ENCODE assay signal across 17 mouse cellular contexts in genomic region chr16:58446281-58447259, GRCm38 (mm10). TPM values are rescaled to one million over a fixed set of nuclear protein-coding genes. Genes with fewer than 3 reads are reported as not detected.
DNase-seq lines count a peak whose midpoint lies in the region; ATAC-seq and TF ChIP-seq lines count a peak whose summit lies in the region.
"Had no signal": no experiment of that assay in that cellular context is flagged by ENCODE, and none has a peak within 500 bp of the region (broad histone marks: within the 10 kb centered on the region; RNA-seq: fewer than 3 reads in every experiment).

No protein-coding gene starts in this region.

- peak; percentile 9; the same call in 1 of the 2 replicates for TF ChIP-seq CTCF in heart, adult 2 months (IDR thresholded peaks at IDR 0.05)

- WGBS in heart, adult 2 months = 93% methylated on average over 4 of the region's 4 CpGs
- WGBS in lung, embryonic 15.5 days = 66% methylated on average over 4 of the region's 4 CpGs
- 77% methylated on average over 4 of the region's 4 CpGs for WGBS in stomach, embryonic 14.5 days

- intact Hi-C loops in heart, adult 2 months (cut with DNase I) = no loop called here

- H3K4me3 ChIP-seq in heart, adult 2 months = no peak overlapping the region
- no peak overlapping the region for H3K4me3 ChIP-seq in lung, embryonic 15.5 days
- no peak overlapping the region for H3K4me3 ChIP-seq in stomach, embryonic 14.5 days (ENCODE audit: low read depth, low read length)
- H3K4me3 ChIP-seq: midbrain, embryonic 12.5 days had no signal

- H3K4me2 ChIP-seq in lung, embryonic 15.5 days = no peak overlapping the region
- H3K4me2 ChIP-seq in stomach, embryonic 14.5 days (replicated peaks; ENCODE audit: low read depth, low read length) = no peak overlapping the region
- H3K4me2 ChIP-seq: midbrain, embryonic 12.5 days had no signal

- H3K4me1 ChIP-seq in heart, adult 2 months (ENCODE audit: control insufficient read depth, insufficient read depth, low read length) = no peaks in the 10 kb centered on the region
- H3K4me1 ChIP-seq in lung, embryonic 15.5 days = peaks cover 12% of the 10 kb centered on the region
- no peaks in the 10 kb centered on the region for H3K4me1 ChIP-seq in stomach, embryonic 14.5 days (ENCODE audit: control insufficient read depth, insufficient read depth, low read length)
- H3K4me1 ChIP-seq: midbrain, embryonic 12.5 days had no signal

- H3K9ac ChIP-seq in heart, adult 2 months (ENCODE audit: low read depth, low read length) = no peak overlapping the region
- no peak overlapping the region for H3K9ac ChIP-seq in lung, embryonic 15.5 days
- H3K9ac ChIP-seq in stomach, embryonic 14.5 days (replicated peaks; ENCODE audit: low read depth, low read length) = no peak overlapping the region
- H3K9ac ChIP-seq: midbrain, embryonic 12.5 days had no signal

- H3K27me3 ChIP-seq in heart, adult 2 months (ENCODE audit: control insufficient read depth, insufficient read depth, low read length) = no peaks in the 10 kb centered on the region
- H3K27me3 ChIP-seq in lung, embryonic 15.5 days = no peaks in the 10 kb centered on the region
- no peaks in the 10 kb centered on the region for H3K27me3 ChIP-seq in stomach, embryonic 14.5 days (ENCODE audit: control insufficient read depth, insufficient read depth, low read length)
- H3K27me3 ChIP-seq: midbrain, embryonic 12.5 days had no signal

- no peaks in the 10 kb centered on the region for H3K36me3 ChIP-seq in heart, adult 2 months (ENCODE audit: control insufficient read depth, insufficient read depth, low read length)
- peaks cover 13% of the 10 kb centered on the region; the same call in 1 of the 2 replicates for H3K36me3 ChIP-seq in lung, embryonic 15.5 days
- peaks cover 19% of the 10 kb centered on the region; the same call in 1 of the 2 replicates for H3K36me3 ChIP-seq in stomach, embryonic 14.5 days (ENCODE audit: control insufficient read depth, insufficient read depth, low read length)

- peak; percentile 71; the same call in 1 of the 2 replicates for ATAC-seq in lung, embryonic 15.5 days (ENCODE audit: borderline replicate concordance, extremely low read depth, low FRiP score, low TSS enrichment)
- peak; percentile 90 for ATAC-seq in stomach, embryonic 14.5 days (ENCODE audit: insufficient number of reproducible peaks, insufficient read depth, low FRiP score, low read depth)
- ATAC-seq: activated CD4-positive, CD25-positive, alpha-beta regulatory T cell, adult 4 months; CD4-positive, CD25-positive, alpha-beta regulatory T cell, adult 4 months; hindbrain, embryonic 16.5 days had no signal

- no peak for TF ChIP-seq EP300 in heart, adult 2 months (IDR thresholded peaks at IDR 0.05; ENCODE audit: insufficient read depth, low read depth, low read length)

- no peaks in the 10 kb centered on the region for H3K9me3 ChIP-seq in lung, embryonic 15.5 days
- H3K9me3 ChIP-seq in stomach, embryonic 14.5 days (ENCODE audit: control insufficient read depth, low read depth, low read length) = no peaks in the 10 kb centered on the region
- H3K9me3 ChIP-seq: midbrain, embryonic 12.5 days had no signal

- no peaks in the 10 kb centered on the region for H3K79me2 ChIP-seq in heart, adult 2 months (replicated peaks; ENCODE audit: control insufficient read depth, insufficient read depth, low read length)

- no peak for DNase-seq in heart, adult 2 months
- DNase-seq in heart, postnatal 4 days = no peak
- no peak for DNase-seq in lung, postnatal 25 days (ENCODE audit: low spot score)
- DNase-seq in brain, adult 2 months (ENCODE audit: low read depth, low spot score) = peak; percentile 49
- DNase-seq in right cerebral cortex, postnatal 14 days = no peak
- DNase-seq in retina, postnatal 1 day = no peak
- DNase-seq: adrenal gland, postnatal 36 days; cerebellum, postnatal 14 days; heart, postnatal 10 days; kidney, adult 9 months; thymus, adult 18-20 months had no signal

- H3K27ac ChIP-seq in heart, adult 2 months = no peak overlapping the region
- H3K27ac ChIP-seq in lung, embryonic 15.5 days = peak overlapping the region; percentile 45; the same call in 1 of the 2 replicates
- no peak overlapping the region for H3K27ac ChIP-seq in stomach, embryonic 14.5 days (ENCODE audit: low read length)
- H3K27ac ChIP-seq: midbrain, embryonic 12.5 days had no signal

- TF ChIP-seq POLR2A in heart, adult 2 months (IDR thresholded peaks at IDR 0.05; ENCODE audit: insufficient read depth, low read depth, low read length) = no peak

RNA-seq across cellular contexts. Expression of gene Dcbld2, which starts 38.3 kb away (rescaled TPM):
- total RNA-seq in heart, adult 2 months (2021) = 10 to 100 TPM; 14.0 to 16.8 TPM
- polyA plus RNA-seq in heart, adult 2 months (2012; rRNA removed) = 9.0 and 17.8 TPM in 2 replicates
- total RNA-seq in heart, postnatal 4 days (2021) = 10 to 100 TPM; 36.3 to 38.7 TPM
- polyA plus RNA-seq in lung, embryonic 15.5 days (2015; fragmentation: Nextera tagmentation; extraction: Ambion mirVana) = 7.4 and 9.7 TPM in 2 replicates
- 12.5 and 14.0 TPM in 2 replicates for polyA plus RNA-seq in stomach, embryonic 14.5 days (2014; fragmentation: Nextera tagmentation; extraction: Ambion mirVana)
